Mouse (Mus musculus) G1E-ER4 (cell line): ENCODE measurements around the gene Acot7. TPM values are rescaled to one million over a fixed set of nuclear protein-coding genes. Genes with fewer than 3 reads are reported as not detected.

Experiments
- GATA1 ChIP-seq: IDR thresholded peaks from one replicate; pipeline ENCODE4 v1.8.0; 2012; ENCODE audit warnings: low read length, inconsistent platforms
- polyA plus RNA-seq: library from polyadenylated mRNA; stranded (reverse); fragments of >175 nt; gene quantifications from 2 replicates; pipeline ENCODE4 v1.2.3, GENCODE M21; 2012

Gene Acot7
- polyA plus RNA-seq, 1 experiment: 28.6 TPM

- no peak for TF ChIP-seq GATA1
These were observed 54.5 kb downstream of the Acot7 start for GRCm38 (mm10) chr4:152232411-152232903.

DNA sequence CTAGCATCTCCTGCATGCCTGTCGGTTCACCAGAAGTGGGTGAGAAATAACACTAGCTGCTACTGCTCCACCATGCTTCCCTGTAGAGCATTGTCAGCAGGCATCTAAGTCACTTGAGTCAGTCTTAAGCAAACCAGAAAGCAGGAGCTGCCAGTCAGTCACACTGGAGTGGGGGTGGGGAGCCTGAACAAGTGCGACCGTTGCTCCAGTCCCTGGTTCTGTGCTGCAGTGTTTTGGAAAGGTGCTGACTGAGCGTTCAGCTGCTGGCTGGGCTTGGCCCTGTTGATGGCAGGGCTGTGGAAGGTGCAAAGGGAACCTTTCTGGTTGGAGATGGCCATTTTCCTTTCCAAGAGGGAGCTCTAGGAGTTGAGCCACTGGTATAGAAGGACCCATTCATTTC lies 62.0 kb downstream of the Acot7 start:
- no peak for TF ChIP-seq GATA1

- no peak for TF ChIP-seq GATA1
These were observed 65.4 kb downstream of the Acot7 start for GRCm38 (mm10) chr4:152243241-152243891.

DNA sequence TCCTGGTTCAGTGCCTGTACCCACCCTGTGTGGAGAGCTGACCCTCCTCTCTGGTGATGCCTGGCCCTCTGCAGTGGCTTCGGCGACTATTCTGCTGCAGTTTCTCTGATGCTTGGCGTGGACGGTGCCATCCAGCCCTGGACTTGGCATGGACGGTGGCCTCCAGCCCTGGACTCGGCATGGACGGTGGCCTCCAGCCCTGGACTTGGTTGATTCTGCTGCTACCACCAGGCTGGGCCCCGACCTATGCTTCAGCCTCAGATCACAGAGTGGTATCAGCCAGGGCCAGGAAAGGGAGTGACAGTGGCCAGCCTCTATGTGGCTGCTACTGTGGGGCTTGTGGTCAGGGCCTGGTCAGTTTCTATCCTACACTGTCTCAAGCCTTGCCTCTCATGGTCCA lies 66.0 kb downstream of the Acot7 start:
- TF ChIP-seq GATA1: no peak

DNA sequence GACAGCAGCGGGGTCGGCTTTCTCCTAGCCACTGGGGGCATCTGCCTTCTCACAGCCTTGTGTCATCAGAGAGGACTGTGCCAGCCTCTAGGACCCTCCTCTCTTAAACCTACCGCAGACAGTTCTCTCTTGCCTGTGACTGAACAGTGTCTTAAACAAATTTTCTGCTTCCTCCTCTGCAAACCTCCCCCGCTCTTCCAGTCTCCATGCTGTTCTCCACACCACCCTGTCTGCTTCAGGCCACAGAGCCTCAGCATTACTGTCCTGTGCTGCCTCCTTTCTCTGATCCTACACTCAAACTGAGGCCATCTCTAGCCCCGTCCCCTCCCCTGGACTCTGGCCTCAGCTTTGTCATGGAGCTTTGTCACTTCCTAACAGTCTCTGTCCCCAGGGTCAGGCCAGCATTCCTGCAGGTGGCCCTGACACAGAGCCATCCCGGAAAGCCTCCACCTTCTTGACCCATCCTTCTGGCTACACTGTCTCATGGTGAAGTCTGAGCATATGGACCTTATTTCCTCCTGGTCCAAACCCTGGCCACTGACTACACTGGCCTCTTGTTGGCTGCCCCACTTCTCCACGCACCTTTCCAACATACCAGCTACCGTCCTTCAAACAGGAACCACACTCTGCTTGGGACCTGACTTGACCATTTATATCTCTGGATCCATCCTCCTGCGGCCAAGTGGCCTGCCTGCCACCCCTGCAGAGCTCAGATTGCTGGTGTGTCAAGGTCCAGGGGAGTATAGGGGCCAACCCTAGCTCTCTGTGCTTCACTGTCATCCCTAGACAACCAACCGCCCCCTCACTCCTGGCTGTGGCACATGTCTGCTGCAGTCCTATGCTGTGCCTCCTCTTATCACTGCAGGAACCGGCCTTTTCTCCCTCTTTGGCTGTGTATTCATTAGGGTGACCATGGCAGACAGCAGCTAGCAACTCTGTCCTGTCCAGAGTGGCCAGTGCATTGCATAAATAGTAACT lies 66.9 kb downstream of the Acot7 start:
- no peak for TF ChIP-seq GATA1

- TF ChIP-seq GATA1: no peak
These were observed 68.1 kb downstream of the Acot7 start for GRCm38 (mm10) chr4:152246011-152246410.

DNA sequence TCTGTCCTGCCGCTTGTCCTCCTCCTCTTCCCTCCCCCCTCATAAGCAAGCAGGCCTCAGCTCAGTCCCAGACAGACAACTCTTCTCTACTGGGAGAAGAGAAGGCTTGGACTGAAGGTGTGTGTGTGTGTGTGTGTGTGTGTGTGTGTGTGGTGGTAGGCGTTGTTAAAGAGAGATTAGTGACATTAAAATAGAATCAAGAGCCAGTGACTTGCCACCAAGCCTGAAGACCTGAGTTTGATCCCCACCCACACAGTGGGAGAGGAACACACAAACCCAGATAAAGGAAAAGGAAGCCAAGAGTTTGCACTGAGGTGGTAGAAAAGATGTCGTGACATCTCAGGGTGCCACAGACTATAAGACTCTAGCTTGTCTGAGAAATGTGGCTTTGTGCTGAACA lies 69.3 kb downstream of the Acot7 start:
- no peak for TF ChIP-seq GATA1

DNA sequence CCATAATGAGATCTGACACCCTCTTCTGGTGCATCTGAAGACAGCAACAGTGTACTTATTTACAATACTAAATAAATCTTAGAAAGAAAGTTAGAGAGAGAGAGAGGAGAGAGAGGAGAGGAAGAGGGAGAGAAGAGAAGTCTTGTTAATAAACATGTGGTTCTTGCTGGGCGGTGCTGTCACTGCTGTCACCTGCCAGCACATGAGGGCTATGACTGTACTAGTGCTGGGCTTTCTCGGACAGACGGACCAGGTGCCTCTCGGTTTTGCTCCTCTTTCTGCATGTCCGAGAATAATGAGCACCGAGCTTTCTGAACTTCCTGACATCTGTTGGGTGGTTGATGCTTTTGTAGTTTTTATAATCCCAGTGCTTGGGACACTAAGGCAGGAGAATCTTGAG lies 72.7 kb downstream of the Acot7 start:
- no peak for TF ChIP-seq GATA1

DNA sequence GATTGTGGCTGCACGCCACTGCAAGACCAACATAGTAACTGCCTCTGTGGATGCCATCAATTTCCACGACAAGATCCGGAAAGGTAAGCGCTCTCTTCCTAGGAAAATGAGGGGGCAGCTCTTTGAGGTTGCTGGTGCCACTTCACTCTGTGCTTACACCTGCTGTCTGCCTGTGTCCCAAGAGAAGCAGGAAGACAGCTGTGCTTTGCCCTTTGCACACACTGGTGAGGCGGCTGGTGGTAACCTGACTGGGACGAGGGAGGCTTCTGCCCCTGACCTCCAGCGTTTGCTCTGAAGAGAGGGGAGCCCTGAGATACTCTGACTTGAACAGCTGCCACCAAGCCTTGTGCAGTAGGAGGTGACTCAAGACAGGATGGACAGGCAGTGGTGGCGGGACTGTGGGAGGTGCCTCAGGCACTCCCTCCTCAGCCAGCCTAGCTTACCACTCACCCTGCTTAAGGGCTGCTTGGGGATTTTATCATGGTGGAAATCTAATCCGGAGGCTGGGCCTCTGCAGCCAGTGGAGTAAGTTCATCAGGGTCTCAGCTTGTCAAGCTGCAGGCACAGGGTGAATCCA lies 75.3 kb downstream of the Acot7 start:
- TF ChIP-seq GATA1: no peak

- no peak for TF ChIP-seq GATA1
These were observed 79.1 kb downstream of the Acot7 start for GRCm38 (mm10) chr4:152257070-152257469.

DNA sequence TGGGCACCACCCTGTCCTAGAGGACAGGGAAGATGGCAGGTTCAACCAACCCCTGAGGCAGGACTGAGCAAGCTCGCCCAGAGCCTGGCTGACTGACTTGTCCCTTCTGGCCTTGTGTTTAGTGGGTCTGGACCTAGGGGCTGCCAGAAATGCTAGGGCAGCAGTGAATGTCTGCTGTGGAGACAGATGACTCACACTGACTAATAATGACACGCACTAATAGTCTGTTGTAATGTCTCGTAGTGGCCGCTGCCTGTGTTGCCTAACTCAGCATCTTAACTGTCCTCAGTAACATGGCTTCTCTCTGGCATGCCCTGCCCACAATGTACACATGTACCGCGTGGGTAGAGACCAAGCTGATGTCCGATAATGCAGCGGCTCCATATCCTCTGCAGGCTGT lies 82.5 kb downstream of the Acot7 start:
- no peak for TF ChIP-seq GATA1

GRCm38 (mm10) chr4:152262187-152262586 lies 84.3 kb downstream of the Acot7 start:
- no peak for TF ChIP-seq GATA1

GRCm38 (mm10) chr4:152263089-152263488 lies 85.2 kb downstream of the Acot7 start:
- TF ChIP-seq GATA1: no peak

- no peak for TF ChIP-seq GATA1
These were observed 85.7 kb downstream of the Acot7 start for GRCm38 (mm10) chr4:152263512-152264176.

GRCm38 (mm10) chr4:152264177-152264530 lies 86.2 kb downstream of the Acot7 start:
- TF ChIP-seq GATA1: no peak
